Mouse (Mus musculus) ES-Bruce4 (cell line): ENCODE measurements around the gene Tmem177. TPM values are rescaled to one million over a fixed set of nuclear protein-coding genes. Genes with fewer than 3 reads are reported as not detected.

Source experiments
- H3K27ac ChIP-seq: 2 replicates; pipeline ENCODE4 v1.5.1; 2012; ENCODE audit warnings: low read length, inconsistent platforms; ENCODE audit not compliant: insufficient read depth
- H3K27me3 ChIP-seq: 2 replicates; pipeline ENCODE4 v1.6.1; 2012; ENCODE audit warnings: mild to moderate bottlenecking, low read length, inconsistent platforms; ENCODE audit not compliant: control insufficient read depth, poor library complexity, insufficient read depth, severe bottlenecking
- H3K36me3 ChIP-seq: 2 replicates; pipeline ENCODE4 v1.6.1; 2012; ENCODE audit warnings: inconsistent platforms, mild to moderate bottlenecking, low read length, moderate library complexity; ENCODE audit not compliant: control insufficient read depth, poor library complexity, insufficient read depth, severe bottlenecking
- H3K4me1 ChIP-seq: one replicate; pipeline ENCODE4 v1.8.1; 2011; ENCODE audit warnings: low read length; ENCODE audit not compliant: control insufficient read depth, insufficient read depth
- H3K4me3 ChIP-seq: 2 replicates; pipeline ENCODE4 v1.5.1; 2011; ENCODE audit warnings: low read depth, mild to moderate bottlenecking, low read length
- H3K9ac ChIP-seq: 2 replicates; pipeline ENCODE4 v1.6.1; 2012; ENCODE audit warnings: low read depth, mild to moderate bottlenecking, inconsistent platforms; ENCODE audit not compliant: poor library complexity, severe bottlenecking
- H3K9me3 ChIP-seq: replicated peaks from 2 replicates; pipeline ENCODE4 v1.6.1; 2012; ENCODE audit warnings: mild to moderate bottlenecking, low read length, inconsistent platforms; ENCODE audit not compliant: control insufficient read depth, poor library complexity, insufficient read depth, severe bottlenecking
- CTCF ChIP-seq: IDR thresholded peaks from one replicate; pipeline ENCODE4 v1.8.1; 2011; ENCODE audit warnings: low read depth, low read length
- EP300 ChIP-seq: IDR thresholded peaks from 2 replicates; pipeline ENCODE4 v1.6.1; 2011; ENCODE audit warnings: low read depth, low read length; ENCODE audit not compliant: insufficient read depth
- POLR2A ChIP-seq: IDR thresholded peaks from one replicate; pipeline ENCODE4 v1.8.1; 2011; ENCODE audit warnings: low read length; ENCODE audit not compliant: insufficient read depth
- polyA plus RNA-seq: library from polyadenylated mRNA; stranded (reverse); fragments of >200 nt; gene quantifications from 2 replicates; pipeline ENCODE4 v1.2.4, GENCODE M21; 2011; ENCODE audit warnings: low read depth; ENCODE audit not compliant: missing spikeins, insufficient read depth, insufficient read length

The Tmem177 gene
- polyA plus RNA-seq = 6.8 and 8.7 TPM in 2 replicates

DNA sequence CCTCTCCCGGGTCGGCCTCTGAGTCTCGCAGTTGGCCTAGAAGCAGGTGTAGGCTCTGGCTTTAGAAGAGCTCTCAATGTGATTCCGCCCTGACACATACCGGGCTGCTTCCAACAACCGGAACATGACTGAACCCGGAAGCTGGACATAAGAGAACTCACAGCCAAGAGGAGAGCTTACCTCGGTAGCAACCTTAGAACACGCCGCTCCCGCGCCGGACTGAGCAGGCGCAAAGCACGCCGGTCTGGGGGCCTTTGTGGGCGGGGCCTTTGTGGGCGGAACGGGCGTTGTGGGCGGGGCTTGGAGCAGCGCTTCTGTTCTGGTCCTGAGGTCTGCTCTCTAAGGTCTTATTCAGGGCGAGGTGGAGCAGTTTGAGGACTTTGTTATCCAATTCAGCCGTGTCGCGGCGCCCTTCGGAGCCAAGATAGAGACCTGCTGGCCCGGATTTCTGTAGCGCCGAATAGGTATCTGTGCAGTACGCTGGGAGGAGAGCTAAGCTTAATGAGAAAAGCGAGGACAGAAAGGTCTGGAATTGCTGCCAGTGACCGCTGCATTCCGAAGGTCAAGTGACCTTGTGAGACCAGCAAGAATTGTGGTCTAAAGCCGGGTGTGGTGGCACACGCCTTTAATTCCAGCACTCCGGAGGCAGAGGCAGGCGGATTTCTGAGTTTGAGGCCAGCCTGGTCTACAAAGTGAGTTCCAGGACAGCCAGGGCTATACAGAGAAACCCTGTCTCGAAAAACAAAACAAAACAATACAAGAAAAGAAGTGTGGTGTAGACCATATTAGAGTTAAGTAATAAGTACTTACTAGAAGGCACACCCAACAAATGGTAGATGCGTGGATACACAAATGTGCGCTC is at the start of gene Tmem177:
Gene Tmem177 (minus strand): TSS at position 256 of the 862 bp plus-strand sequence.
- H3K36me3 ChIP-seq = no peaks in the 10 kb centered on the region

DNA sequence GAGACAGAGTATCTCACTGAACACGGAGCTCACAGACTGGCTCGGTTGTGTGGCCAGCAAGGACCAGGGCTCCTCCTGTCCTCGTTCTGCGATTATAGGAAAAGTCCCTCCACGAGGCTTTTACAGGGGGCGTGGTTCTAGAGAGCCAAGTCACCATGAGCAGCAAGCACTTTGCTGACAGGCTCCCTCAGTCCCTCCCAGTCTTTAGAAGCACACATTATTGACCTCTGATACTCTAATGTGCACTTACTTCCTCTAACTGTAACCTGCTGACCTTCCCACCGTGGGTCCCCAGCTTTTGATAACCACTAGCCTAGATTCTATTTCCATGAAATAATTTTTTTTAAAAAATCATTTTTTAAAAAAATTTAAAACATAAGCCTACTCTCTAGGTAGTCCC is 46.9 kb upstream of the Tmem177 start:
- no peaks in the 10 kb centered on the region for H3K4me1 ChIP-seq
- no peak for TF ChIP-seq EP300
- TF ChIP-seq POLR2A = no peak
- no peak for TF ChIP-seq CTCF
- no peak overlapping the region for H3K4me3 ChIP-seq
- no peak overlapping the region for H3K9ac ChIP-seq
- H3K36me3 ChIP-seq = no peaks in the 10 kb centered on the region
- H3K27ac ChIP-seq = no peak overlapping the region
- no peaks in the 10 kb centered on the region for H3K9me3 ChIP-seq
- no peaks in the 10 kb centered on the region for H3K27me3 ChIP-seq

More for the DNA sequence above, at the start of gene Tmem177:
- peak; percentile 93 for TF ChIP-seq POLR2A
- 0 out of 2 replicates have a peak, but pooled peaks have one; percentile 16 for TF ChIP-seq EP300
- TF ChIP-seq CTCF = no peak
- H3K27ac ChIP-seq = peak within 1 kb of the TSS; percentile 72
- H3K9me3 ChIP-seq = no peaks in the 10 kb centered on the region
- H3K9ac ChIP-seq = peak within 1 kb of the TSS; percentile 81
- peaks cover 2% of the 10 kb centered on the region for H3K4me1 ChIP-seq
- peak within 1 kb of the TSS; percentile 99 for H3K4me3 ChIP-seq
- H3K27me3 ChIP-seq = no peaks in the 10 kb centered on the region

- no peak overlapping the region for H3K27ac ChIP-seq
- H3K4me3 ChIP-seq = no peak overlapping the region
- TF ChIP-seq POLR2A = no peak
- no peak for TF ChIP-seq EP300
- TF ChIP-seq CTCF = no peak
- no peaks in the 10 kb centered on the region for H3K4me1 ChIP-seq
- no peaks in the 10 kb centered on the region for H3K27me3 ChIP-seq
- no peaks in the 10 kb centered on the region for H3K36me3 ChIP-seq
- no peaks in the 10 kb centered on the region for H3K9me3 ChIP-seq
- H3K9ac ChIP-seq = no peak overlapping the region
Measured at GRCm38 (mm10) chr1:119959464-119959863, 46.5 kb upstream of the Tmem177 start.

DNA sequence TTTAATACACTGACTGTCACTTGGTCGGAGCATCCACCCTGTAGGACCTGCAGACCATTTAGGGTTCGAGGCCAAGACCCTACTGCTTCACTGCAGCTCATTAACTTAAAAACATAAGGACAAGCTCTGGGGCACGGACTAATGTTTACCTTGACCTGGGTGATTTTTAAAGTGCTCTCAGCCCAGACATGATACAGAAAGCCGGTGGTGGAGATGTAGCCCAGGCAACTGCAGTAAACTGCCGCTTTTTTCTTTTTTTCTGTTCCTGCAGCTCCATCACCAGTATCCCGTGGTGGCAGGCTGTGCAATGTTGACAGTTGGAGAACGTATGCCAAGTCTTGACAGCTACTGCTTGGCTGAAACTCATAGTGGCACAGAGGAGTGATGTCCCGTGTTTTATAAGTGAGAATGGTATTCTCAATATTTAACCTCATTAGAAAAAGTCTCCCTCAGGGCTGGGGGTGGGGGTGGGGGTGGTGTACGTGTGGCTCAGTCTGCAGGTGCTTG is 44.8 kb upstream of the Tmem177 start:
- Histone ChIP-seq H3K9me3 (no peaks in the 10 kb centered on the region), H3K36me3 (no peaks in the 10 kb centered on the region), H3K27ac (no peak overlapping the region), H3K27me3 (no peaks in the 10 kb centered on the region), H3K4me3 (no peak overlapping the region), H3K4me1 (no peaks in the 10 kb centered on the region), H3K9ac (no peak overlapping the region)
- no peak for TF ChIP-seq EP300
- no peak for TF ChIP-seq POLR2A
- no peak for TF ChIP-seq CTCF

DNA sequence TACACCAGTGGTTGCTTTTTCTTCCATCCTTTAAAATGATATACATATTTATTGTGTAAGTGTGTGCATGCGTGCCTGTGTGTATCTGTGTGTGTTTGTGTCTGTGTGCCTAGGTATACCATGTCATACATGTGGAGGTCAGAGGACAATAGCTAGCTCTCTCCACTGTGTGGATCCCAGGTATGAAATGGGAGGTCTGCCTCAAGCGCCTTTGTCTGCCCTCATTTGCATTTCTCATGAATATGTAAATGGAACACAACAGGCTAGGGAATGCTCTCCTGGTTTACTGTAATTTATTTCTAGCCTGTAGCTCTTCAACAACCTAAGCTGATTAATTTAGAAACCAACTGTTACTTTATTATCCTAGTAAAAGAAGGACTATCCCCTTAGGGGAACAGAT is 41.7 kb upstream of the Tmem177 start:
- Histone ChIP-seq H3K27me3 (no peaks in the 10 kb centered on the region), H3K36me3 (no peaks in the 10 kb centered on the region), H3K4me3 (no peak overlapping the region), H3K9ac (no peak overlapping the region), H3K27ac (no peak overlapping the region), H3K4me1 (no peaks in the 10 kb centered on the region), H3K9me3 (no peaks in the 10 kb centered on the region)
- TF ChIP-seq EP300 (no peak), POLR2A (no peak), CTCF (no peak)

DNA sequence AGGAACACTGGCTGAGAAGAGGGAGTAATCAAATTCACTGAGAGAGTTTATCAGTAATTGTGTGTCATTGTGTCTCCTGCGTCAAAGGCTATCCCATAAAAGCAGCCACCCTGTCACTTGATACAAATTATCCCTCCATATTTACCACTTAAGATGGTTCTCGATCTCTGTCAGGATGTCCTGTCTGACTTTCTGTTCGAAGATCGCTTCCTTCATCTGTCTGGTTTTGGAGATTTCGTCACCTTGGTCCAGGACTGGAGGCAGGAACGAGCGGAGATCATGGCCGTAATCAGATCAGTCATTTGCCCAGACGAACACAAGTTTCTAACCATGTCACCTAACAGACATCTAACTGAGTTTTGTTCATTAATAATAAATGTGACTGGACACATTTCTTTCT is 40.4 kb upstream of the Tmem177 start:
- H3K4me3 ChIP-seq = no peak overlapping the region
- H3K9me3 ChIP-seq = no peaks in the 10 kb centered on the region
- no peaks in the 10 kb centered on the region for H3K36me3 ChIP-seq
- no peak overlapping the region for H3K27ac ChIP-seq
- H3K27me3 ChIP-seq = no peaks in the 10 kb centered on the region; the same call in 1 of the 2 replicates
- H3K9ac ChIP-seq = no peak overlapping the region
- no peaks in the 10 kb centered on the region for H3K4me1 ChIP-seq
- TF ChIP-seq EP300 (no peak), CTCF (no peak), POLR2A (no peak)
